Mouse (Mus musculus) erythroid progenitor cell, adult 5-6 weeks (primary cell): ENCODE data around the gene Gdf3. TPM values are rescaled to one million over a fixed set of nuclear protein-coding genes. Genes with fewer than 3 reads are reported as not detected.
"Not testable (repeated sequence)": the region's sequence is repeated elsewhere in the genome, so short reads cannot be mapped to it uniquely, and the experiment has no call there.

Source experiments
- ATAC-seq: replicated peaks from 2 replicates; pipeline ENCODE4 v1.8.0; 2016; ENCODE audit warnings: moderate number of reproducible peaks, mild to moderate bottlenecking, moderate TSS enrichment, inconsistent platforms; ENCODE audit not compliant: poor library complexity, low FRiP score, severe bottlenecking
- total RNA-seq, 2 experiments: library from RNA; stranded (forward) in 1 of 2; stranded (reverse) in 1 of 2; fragments of 150-400 nt in 1 of 2; fragments of 186-747, 209-891 nt in 1 of 2; gene quantifications; 2 replicates each; pipeline versions ENCODE4 v1.2.3 to v1.2.4; 2015 to 2017; ENCODE audit warnings: low replicate concordance in 2 of 2

The Gdf3 gene
- total RNA-seq, 2 experiments from 2014 or later: 8.8 TPM; not detected in 1

DNA sequence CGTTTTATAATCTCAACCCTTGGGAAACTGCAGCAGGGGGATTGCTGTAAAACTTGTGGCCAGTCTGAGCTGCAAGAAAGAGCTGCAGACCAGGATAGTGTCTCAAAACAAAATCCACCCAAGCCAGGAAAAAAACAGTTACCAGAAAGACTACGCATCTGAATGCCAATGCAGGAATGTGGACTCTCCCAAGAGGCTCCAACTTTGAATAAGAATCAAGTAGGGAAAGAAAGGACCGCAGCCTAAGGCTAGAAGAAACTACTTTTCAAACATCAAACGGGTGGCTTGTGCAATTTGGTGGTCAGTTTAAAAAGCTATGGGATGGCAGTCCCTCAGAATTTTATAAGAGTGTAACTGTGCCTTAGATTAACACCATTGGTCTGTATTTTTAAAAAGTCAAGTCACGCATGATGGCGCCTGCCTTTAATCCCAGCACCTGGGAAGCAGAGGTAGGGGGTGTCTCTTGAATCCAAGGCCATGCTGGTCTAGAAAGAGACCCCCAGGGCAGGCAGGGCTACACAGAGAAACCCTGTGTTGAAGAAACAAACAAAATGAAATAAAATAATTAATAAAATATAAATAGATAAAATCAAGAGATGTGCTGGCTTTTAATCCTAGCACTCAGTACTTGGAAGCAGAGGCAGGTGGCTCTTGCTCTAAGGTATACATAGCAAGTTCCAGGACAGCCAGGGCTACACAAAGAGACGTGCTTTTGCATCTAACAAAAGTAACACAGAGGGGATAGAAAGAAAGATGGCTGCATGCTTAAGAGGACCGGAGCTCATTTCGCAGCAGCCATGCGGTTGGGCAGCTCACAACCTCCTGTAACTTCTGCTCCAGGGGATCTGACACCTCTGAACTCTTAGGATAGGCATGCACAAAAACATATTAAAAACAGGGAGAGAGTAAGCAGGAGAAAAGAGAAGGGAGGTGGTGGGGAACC, 1.2 kb downstream of the Gdf3 start:
- peak; percentile 28; the same call in 1 of the 2 replicates for ATAC-seq

DNA sequence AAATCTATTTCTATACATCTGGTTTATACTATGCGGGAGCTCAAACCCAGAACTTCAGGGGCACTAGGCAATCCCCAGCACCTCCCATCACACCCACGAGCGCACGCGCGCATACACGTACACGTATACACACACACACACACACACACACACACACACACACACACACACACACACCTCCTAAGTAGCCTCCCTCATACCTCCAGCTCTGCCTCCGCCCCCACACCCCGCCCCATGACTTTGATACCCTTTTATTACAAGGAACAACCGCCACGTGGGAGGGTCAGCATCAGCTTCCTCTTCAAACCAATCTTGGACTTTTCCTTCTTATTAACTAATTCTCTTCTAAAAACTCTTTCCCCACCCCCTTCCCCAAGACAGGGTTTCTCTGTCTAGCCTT, 2.2 kb downstream of the Gdf3 start:
- ATAC-seq: no peak

DNA sequence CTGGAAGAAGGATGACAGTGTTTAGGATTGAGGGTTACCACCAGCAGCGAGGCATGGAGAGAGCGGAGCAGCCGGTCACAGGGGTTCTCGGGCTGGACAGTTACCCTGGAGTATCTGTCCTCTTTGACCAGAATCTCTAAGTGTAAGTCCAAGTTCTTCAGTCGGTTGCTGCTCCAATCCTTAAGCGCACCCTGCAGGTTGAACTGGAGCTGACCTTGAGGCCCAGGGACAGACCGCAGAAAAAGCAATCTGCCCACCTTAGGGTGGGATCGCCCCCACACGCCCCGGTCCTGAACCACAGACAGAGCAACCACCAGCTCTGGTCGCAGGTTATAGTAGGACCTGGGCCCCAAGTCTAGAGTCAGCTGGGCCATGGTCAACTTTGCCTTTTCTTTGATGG, 3.2 kb downstream of the Gdf3 start:
- no peak for ATAC-seq

DNA sequence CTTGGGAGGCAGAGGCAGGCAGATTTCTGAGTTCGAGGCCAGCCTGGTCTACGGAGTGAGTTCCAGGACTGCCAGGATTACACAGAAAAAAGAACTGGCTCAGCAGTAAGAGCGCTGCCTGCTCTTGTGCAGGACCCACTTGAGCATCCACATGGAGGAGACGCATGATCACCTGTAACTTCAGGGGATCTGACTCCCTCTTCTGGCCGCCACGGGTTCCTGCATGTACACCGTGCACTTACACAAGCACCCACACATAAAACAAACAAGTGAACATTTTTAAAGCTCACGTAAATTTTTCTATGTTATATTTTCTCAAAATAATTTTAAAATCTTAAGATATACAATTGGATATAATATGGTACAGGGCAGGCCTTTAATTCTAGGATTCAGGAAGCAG, 4.4 kb downstream of the Gdf3 start:
- ATAC-seq: no peak

DNA sequence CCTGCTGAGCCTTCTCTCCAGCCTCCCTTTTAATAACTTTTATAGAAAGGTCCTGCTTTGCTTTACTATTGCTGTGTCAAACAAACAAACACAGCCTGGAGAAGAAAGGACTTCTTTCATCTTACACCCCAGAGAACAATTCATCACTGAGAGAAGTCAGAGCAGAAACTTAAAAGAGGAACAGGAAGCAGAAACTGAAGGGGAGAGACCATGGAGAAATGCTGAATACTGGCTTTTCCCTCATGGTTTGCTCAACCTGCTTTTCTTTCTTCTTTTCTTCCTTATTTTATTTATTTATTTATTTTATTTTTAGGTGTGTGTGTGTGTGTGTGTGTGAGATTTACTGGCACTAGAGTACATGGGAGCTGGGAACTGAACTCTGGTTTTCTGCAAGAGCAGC, 5.6 kb downstream of the Gdf3 start:
- ATAC-seq: no peak

DNA sequence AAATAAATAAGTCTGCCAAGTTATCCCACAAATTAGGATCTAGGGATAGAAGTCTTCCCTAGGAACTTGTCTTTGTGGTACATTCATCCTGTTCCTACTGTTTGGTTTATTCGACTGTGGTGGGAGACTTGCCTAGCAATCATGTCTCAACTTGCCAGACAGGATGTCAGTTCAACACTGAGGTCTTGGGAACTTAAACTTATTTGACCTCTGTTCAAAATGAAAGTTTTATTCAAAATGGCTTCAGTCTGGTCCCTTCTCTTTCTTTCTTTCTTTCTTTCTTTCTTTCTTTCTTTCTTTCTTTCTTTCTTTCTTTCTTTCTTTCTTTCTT, 6.9 kb downstream of the Gdf3 start:
- ATAC-seq: no peak

DNA sequence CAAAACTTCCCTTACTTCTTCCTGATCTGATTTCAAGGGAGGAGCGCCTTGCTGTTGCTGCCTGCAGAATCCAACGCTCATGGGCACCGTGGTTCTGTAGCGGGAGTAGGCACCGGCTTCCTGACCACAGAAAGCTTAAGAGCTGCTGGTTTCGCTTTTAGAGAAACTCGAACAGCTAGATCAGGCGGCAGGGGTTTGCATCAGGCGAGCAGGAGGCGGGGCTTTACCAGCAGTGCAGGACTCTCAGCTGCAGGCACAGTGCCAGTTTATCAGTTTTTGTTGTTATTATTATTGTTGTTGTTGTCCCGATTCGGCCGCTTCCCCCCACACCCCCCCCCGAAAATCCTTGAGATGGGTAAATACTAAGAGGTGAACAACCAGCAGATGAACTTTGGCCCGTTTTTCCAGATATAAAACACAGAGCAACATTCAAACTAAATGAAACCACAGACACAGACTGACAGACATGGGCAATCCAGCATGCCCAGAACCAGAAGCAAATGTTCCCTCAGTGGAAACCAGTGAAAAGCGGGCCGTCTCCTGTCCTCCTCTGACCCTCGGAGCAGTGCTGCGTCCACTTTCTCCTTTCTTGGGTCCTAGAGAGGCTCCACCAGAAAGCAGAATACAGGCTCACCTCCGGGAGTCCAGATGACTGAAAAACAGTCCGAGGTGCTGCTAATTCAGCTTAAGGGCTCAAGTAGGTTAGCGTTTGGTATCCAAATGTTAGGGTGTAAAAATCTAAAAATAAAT, 7.5 kb downstream of the Gdf3 start, which contains the start of gene Apobec1:
Gene Apobec1, minus strand, starts transcription at position 203 of the 750 bp plus-strand sequence.
- ATAC-seq: peak; percentile 90

DNA sequence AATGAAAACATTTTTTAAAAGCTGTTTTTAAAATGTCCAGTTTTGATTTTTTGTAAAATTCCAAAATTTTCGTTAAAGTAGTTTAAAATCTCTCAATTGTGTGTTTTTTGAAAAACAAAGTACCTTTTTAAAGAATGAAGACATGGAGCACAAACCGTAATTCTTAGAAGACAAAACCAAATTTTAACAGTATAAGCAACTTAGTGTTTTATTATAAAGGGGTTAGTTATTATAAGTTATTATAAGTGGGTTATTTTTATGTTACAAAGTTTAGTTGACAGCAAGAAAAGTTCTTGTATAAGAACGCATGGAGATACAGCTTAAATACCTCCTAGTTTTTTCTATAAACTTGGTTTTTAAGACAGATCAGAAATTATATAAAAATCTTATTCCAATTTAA, 8.3 kb downstream of the Gdf3 start:
- no peak for ATAC-seq

DNA sequence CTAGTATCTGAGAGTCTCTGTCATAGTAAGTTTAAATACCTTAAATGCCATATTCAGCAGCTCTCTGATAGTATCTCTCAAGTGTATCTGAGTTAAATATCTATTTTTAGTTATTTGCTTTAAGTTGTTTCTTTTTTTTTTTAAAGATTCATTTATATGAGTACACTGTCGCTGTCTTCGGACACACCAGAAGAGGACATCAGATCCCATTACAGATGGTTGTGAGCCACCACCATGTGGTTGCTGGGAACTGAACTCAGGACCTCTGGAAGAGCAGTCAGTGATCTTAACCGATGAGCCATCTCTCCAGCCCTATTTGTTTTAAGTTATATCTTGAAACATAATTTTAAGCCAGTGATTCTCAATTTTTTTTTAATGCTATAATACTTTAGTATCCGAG, 8.9 kb downstream of the Gdf3 start:
- no peak for ATAC-seq

DNA sequence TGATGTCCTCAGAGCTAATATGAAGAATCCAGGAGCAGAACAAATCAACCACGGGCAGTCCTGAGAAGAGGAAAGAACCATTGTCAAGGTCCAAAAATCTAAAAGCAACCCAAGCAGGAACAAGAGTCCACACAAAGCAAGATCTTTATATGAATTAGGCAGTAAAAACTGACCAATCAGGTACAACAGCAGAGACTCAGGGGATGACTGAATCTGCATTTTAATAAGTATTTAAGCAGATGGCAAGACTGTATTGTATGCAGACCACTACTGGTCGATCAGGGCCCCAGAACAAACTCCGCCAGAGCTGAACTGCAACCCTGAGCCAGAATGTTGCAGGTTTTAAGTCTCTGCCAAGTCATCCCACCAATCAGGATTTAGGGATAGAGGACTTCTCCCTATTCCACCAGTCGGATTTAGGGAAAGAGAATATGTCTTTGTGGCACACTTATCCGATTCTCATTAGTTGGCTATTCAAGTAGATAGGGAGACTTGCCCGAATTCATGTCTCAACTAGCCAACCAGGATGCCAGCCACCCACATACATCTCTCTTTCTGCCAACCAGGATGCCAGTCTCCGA, 9.7 kb downstream of the Gdf3 start:
- ATAC-seq: no peak

DNA sequence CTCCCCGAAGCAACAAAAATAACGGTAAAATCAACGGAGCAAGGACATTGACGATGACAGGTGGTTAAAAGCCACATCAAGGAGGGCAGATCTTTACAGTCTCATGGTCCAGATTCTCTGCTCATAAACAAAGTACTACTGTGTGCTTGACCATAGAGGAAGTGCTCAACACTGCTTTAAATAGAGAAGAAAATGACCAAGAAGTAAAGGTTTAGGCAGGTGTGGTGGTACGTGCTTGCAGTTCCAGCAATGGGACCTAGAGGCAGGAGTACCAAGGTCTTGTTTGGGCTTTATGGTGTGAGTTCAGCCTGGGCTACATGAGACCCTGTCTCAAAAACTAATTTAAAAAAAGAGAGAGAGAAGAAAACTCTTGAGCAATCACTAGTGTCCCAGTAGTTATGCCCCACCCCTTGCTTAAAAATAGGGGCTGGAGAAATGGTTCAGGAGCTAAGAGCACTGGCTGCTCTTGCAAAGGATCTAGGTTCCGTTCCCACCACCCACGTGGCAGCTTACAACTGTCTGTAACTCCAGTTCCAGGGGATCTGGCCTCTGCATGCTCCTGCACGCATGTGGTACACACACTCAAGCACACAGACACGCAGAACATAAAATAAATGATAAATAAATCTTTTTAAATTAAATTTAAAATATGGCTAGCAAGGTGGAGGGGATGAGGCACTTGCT, 10.7 kb downstream of the Gdf3 start:
- no peak for ATAC-seq

DNA sequence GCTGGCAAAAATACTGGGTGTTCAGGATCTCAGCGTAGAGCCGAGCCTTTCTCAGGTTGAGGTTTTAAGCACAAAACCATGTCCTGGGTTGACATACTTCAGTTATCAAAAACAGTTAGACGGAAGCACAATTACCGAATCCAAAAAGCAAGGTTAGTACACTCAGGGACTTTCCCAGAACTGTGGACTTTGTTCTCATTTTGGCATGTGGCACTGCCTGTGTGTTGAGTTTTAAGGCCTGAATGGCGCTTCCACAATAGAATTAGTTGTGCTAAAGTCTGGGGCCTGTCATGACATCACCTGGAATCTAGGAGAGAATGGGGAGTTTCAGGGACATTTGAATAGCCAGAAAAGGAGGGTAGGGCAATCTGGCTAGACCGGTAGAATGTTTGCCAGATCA, 11.5 kb downstream of the Gdf3 start:
- ATAC-seq: no peak

DNA sequence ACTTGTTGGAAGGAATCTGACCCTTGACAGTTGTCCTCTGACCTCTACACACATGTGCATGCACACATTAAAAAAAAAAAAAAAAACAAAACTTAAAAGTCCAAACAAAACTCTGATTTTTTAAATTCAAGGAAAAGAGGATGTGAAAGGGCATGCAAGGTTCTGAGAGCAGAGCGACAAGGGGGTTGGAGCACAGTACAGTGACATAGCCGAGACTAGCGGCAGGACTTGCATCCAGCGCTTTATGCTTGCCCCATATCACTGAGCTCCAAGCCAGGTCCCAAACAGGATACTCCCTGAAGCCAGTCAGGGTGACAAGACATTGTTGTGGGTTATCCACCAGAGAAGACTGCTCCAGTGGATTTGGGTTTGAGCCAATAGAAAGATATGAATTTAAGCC, 11.9 kb downstream of the Gdf3 start:
- no peak for ATAC-seq

DNA sequence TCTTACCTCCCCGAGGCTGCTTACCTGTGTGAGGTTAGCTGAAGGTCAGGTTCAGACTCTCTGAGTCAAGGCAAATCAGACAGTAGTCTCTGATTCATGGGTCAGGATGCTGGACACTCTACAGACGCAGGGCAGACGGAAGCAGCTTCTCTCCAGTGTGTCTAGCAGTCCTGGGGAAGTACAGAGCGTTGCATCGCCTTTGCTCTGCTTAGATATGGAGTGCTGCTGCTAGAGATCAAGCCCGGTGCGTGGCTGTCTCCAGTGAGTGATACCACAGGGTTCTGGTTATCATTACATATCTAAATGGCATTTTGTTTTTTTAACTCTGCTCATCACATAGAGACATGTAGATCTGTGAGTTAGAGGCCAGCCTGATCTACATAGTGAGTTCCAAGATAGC, 13.3 kb downstream of the Gdf3 start:
- no peak for ATAC-seq

DNA sequence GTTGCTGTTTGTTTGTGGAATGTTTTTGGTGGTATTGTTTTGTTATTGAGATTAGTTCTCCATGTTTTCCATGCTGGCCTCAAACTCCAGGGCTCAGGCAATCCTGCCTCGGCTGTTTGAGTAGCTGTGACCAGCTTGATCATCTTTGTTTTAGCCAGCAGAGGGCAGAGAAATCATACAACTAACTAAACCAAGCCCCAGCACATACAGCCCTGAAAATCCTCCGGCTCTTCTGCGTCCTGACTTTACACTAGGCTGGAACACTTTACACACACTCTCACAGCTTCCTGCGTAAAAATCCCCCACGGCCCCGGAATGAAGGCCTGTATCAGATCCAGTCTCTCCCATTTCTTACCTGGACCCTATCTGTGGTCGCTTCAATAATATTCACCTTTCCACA, 14.2 kb downstream of the Gdf3 start:
- no peak for ATAC-seq

DNA sequence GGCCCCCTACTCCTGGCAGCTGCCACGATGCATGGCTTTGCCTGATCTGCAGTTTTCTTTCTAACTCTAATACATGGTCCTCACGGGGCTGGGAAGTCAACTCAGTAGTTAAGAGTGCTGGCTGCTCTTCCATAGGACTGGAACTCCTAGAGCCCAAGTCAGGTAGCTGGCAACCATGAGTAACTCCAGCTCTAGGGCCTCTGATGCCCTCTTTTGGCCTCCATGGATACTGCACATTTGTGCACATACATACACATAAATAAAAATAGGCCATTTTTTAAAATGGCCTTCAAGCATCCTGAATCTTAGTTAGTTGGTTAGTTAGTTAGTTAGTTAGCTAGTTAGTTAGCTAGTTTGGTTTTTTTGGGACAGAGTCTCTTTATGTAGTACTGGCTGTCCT, 17.0 kb downstream of the Gdf3 start:
- no peak for ATAC-seq

DNA sequence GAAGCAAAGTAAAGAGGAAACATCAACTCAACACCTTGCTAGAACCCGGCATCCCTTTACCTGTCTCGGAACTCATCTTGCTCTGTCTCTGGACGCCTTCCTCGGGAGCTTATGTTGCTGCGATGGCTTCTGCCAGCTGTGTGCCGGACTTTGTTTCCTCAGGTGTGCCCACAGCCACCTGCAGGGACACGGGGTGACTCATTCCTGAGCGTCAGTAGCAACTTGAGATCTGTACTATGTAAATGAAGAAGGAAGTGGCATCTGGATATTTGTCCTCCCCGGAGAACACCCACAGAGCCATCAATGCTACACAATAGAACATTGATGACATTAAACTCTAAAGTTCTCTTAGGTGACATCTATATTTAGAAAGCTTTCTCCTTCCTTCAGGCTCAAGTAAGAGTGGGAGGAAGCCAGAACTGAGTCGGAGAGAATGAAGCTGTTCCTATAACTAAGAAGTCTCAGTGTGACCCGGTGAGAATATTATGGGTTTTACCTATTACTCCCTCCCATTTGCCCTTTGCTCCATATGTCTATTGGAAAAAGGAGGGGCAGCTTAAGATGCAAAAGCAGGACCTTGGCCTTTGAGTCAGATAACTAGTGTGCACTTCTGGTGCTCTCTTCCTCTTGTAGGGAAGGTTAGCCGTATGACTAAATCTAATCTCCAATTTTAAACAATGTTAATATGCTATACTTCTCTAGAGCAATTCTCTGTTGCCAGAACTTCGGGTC, 18.7 kb downstream of the Gdf3 start:
- no peak for ATAC-seq

DNA sequence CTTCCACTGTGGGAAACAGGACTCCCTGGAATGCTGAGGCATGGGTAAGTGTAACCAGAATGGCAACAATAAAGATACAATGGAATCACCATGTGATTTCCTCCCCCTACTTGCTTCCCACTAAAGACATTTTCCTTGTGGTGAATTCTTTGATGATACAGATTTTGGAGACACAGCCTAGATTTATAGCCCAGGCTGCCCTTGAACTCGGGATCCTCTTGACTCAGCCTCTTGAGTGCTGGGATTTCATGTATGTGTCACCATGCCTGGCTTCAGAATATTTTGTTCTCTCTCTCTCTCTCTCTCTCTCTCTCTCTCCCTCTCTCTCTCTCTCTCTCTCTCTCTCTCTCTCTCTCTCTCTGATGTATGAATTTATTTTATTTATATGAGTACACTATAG, 30.8 kb downstream of the Gdf3 start:
- ATAC-seq: no peak

DNA sequence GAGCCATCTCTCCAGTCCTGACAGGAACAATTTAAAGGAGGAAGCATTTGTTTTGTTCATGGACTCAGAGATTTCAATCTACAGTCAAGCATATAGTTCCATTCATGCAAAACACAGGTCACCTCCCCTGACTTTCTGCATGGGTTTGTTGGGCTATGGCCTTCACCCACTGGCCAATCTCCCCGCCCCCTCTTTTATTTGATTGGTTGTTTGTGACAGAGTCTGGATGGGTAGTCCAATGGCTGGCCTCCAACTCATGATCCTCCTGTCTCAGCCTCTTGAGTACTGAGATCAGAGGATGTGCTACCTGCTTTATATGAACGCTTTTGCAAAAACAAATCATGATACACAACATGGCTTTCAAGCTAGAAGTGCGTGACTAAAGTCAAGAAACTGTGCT, 32.9 kb downstream of the Gdf3 start:
- no peak for ATAC-seq

DNA sequence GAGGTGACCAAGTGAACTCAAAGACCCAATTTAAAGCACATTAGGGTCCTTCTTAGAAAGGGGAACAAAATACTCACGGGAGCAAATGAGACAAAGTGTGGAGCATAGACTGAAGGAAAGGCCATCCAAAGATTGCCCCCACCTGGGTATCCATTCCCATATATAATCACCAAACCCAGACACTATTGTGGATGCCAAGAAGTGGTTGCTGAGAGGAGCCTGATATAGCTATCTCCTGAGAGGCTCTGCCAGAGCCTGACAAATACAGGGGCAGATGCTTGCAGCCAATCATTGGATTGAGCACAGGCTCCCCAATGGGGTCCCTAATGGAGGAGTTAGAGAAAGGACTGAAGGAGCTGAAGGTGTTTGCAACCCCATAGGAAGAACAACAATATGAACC, 34.9 kb downstream of the Gdf3 start:
- ATAC-seq: not testable (repeated sequence)
